Mouse (Mus musculus): Measurements from ENCODE around the gene Gm2431. TPM values are rescaled to one million over a fixed set of nuclear protein-coding genes. Genes with fewer than 3 reads are reported as not detected.
"Not testable (repeated sequence)": the region's sequence is repeated elsewhere in the genome, so short reads cannot be mapped to it uniquely, and the experiment has no call there.

Gene Gm2431
- polyA plus RNA-seq, 1 experiment from 2014 or later: not detected

DNA sequence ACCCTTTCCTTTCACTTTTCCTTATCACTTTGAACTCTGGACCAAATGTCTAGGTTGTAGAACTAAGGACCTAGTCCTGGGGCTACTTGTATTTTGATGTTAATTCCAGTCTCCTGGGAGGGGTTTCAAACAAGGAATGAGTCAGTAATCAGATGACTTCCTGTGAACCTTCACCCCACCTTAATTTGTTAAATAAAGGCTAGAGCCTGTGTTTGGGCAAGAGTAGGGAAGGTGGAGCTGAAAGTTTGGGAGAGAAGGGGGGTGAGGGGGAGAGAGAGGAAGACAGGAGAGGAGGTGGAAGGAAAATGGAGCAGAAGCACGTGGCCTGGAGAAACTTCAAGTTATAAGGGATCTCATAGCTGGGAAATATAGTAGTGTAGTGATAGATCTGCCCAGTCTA, 26.6 kb downstream of the Gm2431 start:
- H3K27me3 ChIP-seq (ENCODE audit: control insufficient read depth, insufficient read depth, low read length): no peaks in the 10 kb centered on the region
- ATAC-seq (ENCODE audit: low FRiP score) (no peak), DNase-seq (ENCODE audit: low spot score) (no peak)
- no peak overlapping the region for H3K9ac ChIP-seq
- 40% methylated on average over 1 of the region's 1 CpGs for WGBS
- H3K9me3 ChIP-seq (ENCODE audit: control insufficient read depth, low read length): 0 out of 2 replicates have a peak, but pooled peaks cover 6% of the 10 kb centered on the region
- no peak overlapping the region for H3K4me2 ChIP-seq (replicated peaks)
- H3K27ac ChIP-seq: no peak overlapping the region
- H3K36me3 ChIP-seq (replicated peaks; ENCODE audit: control insufficient read depth, insufficient read depth): no peaks in the 10 kb centered on the region
- no peak overlapping the region for H3K4me3 ChIP-seq (replicated peaks; ENCODE audit: low read length)
- no peaks in the 10 kb centered on the region for H3K4me1 ChIP-seq (replicated peaks; ENCODE audit: control insufficient read depth, insufficient read depth, low read length)

DNA sequence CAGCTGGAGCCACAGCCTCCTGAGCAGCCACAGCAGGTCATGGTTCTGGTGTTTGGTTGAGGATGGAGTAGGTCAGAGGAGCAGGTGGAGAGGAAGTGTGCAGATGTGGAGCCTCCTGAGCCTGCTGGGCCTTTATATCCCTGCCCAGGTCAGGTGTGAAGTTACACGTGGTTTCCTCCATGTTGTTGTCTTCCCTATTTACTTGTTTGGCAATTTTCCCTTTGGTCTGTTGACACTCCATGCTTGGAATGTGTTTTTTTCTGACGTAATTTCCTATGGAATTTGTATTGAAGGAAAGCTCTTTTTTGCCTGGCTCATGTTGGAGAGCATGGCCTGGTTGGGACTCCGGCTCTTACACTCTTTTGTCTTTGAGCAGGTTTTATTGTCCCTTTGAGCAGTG, 28.3 kb downstream of the Gm2431 start, which contains the start of gene Krtap5-5:
Krtap5-5 (minus strand) TSS at position 101 of the 400 bp plus-strand sequence.
- H3K4me3 ChIP-seq (replicated peaks; ENCODE audit: low read length); H3K4me2 ChIP-seq (replicated peaks); H3K27me3 ChIP-seq (ENCODE audit: control insufficient read depth, insufficient read depth, low read length); H3K9me3 ChIP-seq (ENCODE audit: control insufficient read depth, low read length); H3K36me3 ChIP-seq (replicated peaks; ENCODE audit: control insufficient read depth, insufficient read depth); ATAC-seq (ENCODE audit: low FRiP score); H3K27ac ChIP-seq; DNase-seq (ENCODE audit: low spot score); H3K4me1 ChIP-seq (replicated peaks; ENCODE audit: control insufficient read depth, insufficient read depth, low read length); H3K9ac ChIP-seq: not testable (repeated sequence)
- 59% methylated on average over 3 of the region's 3 CpGs for WGBS

DNA sequence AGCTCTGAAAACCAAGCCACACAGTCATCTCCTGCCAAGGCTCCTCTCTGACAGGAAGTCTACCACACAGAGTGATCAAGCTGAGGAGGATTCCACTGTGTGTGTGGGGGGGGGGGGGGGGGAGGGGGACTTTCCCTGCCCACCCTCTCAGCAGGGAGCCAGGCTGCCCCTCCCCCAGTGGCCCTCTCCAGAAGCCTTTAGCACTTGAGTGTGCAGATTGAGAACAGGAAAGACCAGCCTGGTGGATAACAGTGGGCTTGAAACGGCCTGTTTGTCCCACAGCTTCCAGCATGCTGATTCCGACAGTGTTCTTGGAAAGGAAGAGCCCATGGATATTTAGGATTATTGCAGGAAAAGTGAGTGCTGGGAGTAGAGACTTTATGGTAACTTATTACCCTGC, 33.6 kb downstream of the Gm2431 start:
- Histone ChIP-seq H3K9ac (no peak overlapping the region), H3K4me3 (replicated peaks; ENCODE audit: low read length) (no peak overlapping the region), H3K4me1 (replicated peaks; ENCODE audit: control insufficient read depth, insufficient read depth, low read length) (no peaks in the 10 kb centered on the region), H3K36me3 (replicated peaks; ENCODE audit: control insufficient read depth, insufficient read depth) (no peaks in the 10 kb centered on the region), H3K9me3 (ENCODE audit: control insufficient read depth, low read length) (no peaks in the 10 kb centered on the region), H3K4me2 (replicated peaks) (no peak overlapping the region), H3K27ac (no peak overlapping the region), H3K27me3 (ENCODE audit: control insufficient read depth, insufficient read depth, low read length) (no peaks in the 10 kb centered on the region)
- DNase-seq (ENCODE audit: low spot score) (no peak), ATAC-seq (ENCODE audit: low FRiP score) (no peak)
- WGBS: 55% methylated on average over 2 of the region's 2 CpGs

DNA sequence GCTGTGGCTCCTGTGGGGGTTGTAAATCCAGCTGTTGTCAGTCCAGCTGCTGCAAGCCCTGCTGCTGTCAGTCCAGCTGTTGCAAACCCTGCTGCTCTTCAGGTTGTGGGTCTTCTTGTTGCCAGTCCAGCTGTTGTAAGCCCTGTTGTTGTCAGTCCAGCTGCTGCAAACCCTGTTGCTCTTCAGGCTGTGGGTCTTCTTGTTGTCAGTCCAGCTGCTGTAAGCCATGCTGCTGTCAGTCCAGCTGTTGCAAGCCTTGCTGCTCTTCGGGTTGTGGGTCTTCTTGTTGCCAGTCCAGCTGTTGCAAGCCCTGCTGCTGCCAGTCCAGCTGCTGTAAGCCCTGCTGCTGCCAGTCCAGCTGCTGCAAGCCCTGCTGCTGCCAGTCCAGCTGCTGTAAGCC, 46.0 kb downstream of the Gm2431 start:
- not testable (repeated sequence) for H3K4me2 ChIP-seq (replicated peaks); ATAC-seq (ENCODE audit: low FRiP score); H3K9me3 ChIP-seq (ENCODE audit: control insufficient read depth, low read length); H3K27me3 ChIP-seq (ENCODE audit: control insufficient read depth, insufficient read depth, low read length); H3K4me1 ChIP-seq (replicated peaks; ENCODE audit: control insufficient read depth, insufficient read depth, low read length); H3K9ac ChIP-seq; H3K27ac ChIP-seq; H3K36me3 ChIP-seq (replicated peaks; ENCODE audit: control insufficient read depth, insufficient read depth); DNase-seq (ENCODE audit: low spot score); H3K4me3 ChIP-seq (replicated peaks; ENCODE audit: low read length)
- WGBS: 41% methylated on average over 1 of the region's 1 CpGs

DNA sequence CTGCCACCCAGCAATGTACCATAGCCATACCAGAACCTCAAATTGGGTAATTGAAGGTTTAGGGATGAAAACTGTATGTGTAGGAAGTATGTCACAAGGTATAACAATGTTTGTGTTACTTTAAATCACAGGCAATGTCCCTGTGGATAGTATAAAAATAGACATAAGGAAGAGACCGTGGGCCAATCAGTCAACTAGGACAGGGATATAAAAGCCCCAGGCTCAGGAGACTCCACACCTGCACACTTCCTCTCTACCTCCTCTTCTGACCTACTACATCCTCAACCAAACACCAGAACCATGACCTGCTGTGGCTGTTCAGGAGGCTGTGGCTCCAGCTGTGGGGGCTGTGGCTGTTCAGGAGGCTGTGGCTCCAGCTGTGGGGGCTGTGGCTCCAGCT, 46.6 kb downstream of the Gm2431 start, which contains the start of gene Gm7579:
Gm7579 (plus strand) TSS at position 301 of the 400 bp plus-strand sequence.
- H3K36me3 ChIP-seq (replicated peaks; ENCODE audit: control insufficient read depth, insufficient read depth): no peaks in the 10 kb centered on the region
- H3K4me1 ChIP-seq (replicated peaks; ENCODE audit: control insufficient read depth, insufficient read depth, low read length): no peaks in the 10 kb centered on the region
- H3K27me3 ChIP-seq (ENCODE audit: control insufficient read depth, insufficient read depth, low read length): no peaks in the 10 kb centered on the region
- 80% methylated on average over 1 of the region's 1 CpGs for WGBS
- no peak within 1 kb of the TSS for H3K4me2 ChIP-seq (replicated peaks)
- no peak for ATAC-seq (ENCODE audit: low FRiP score)
- H3K9me3 ChIP-seq (ENCODE audit: control insufficient read depth, low read length): no peaks in the 10 kb centered on the region
- no peak within 1 kb of the TSS for H3K4me3 ChIP-seq (replicated peaks; ENCODE audit: low read length)
- H3K9ac ChIP-seq: no peak within 1 kb of the TSS
- no peak for DNase-seq (ENCODE audit: low spot score)
- H3K27ac ChIP-seq: no peak within 1 kb of the TSS

Other genes starting within 250 kb of the Gm2431 start
- gene Mob2, start 197.3 kb downstream of the Gm2431 start, polyA plus RNA-seq (2014; fragmentation: Nextera tagmentation; extraction: Ambion mirVana): 46.4 and 50.2 TPM in 2 replicates
- gene Dusp8, start 162.5 kb downstream of the Gm2431 start, polyA plus RNA-seq (2014; fragmentation: Nextera tagmentation; extraction: Ambion mirVana): 133 and 142 TPM in 2 replicates
- not detected in 2 replicates for gene Gm45618, start 137.6 kb downstream of the Gm2431 start, polyA plus RNA-seq (2014; fragmentation: Nextera tagmentation; extraction: Ambion mirVana)
- not detected in 2 replicates for gene Gm39115, start 122.3 kb downstream of the Gm2431 start, polyA plus RNA-seq (2014; fragmentation: Nextera tagmentation; extraction: Ambion mirVana)
- 0.15 TPM in 1 of 2 replicates, not detected in the other for gene Gm45337, start 113.7 kb downstream of the Gm2431 start, polyA plus RNA-seq (2014; fragmentation: Nextera tagmentation; extraction: Ambion mirVana)
- gene Gm29735, start 101.2 kb downstream of the Gm2431 start, polyA plus RNA-seq (2014; fragmentation: Nextera tagmentation; extraction: Ambion mirVana): not detected in 2 replicates
- gene Gm4553, start 92.6 kb downstream of the Gm2431 start, polyA plus RNA-seq (2014; fragmentation: Nextera tagmentation; extraction: Ambion mirVana): not detected in 2 replicates
- gene Krtap5-2, start 82.3 kb downstream of the Gm2431 start, polyA plus RNA-seq (2014; fragmentation: Nextera tagmentation; extraction: Ambion mirVana): not detected in 2 replicates
- not detected in 2 replicates for gene Gm10153, start 68.0 kb downstream of the Gm2431 start, polyA plus RNA-seq (2014; fragmentation: Nextera tagmentation; extraction: Ambion mirVana)
- gene Krtap5-3, start 57.0 kb downstream of the Gm2431 start, polyA plus RNA-seq (2014; fragmentation: Nextera tagmentation; extraction: Ambion mirVana): not detected in 2 replicates
- gene Gm7579, start 46.5 kb downstream of the Gm2431 start, polyA plus RNA-seq (2014; fragmentation: Nextera tagmentation; extraction: Ambion mirVana): not detected in 2 replicates
- not detected in 2 replicates for gene Krtap5-5, start 28.4 kb downstream of the Gm2431 start, polyA plus RNA-seq (2014; fragmentation: Nextera tagmentation; extraction: Ambion mirVana)
- gene Gm40460, start 17.3 kb downstream of the Gm2431 start, polyA plus RNA-seq (2014; fragmentation: Nextera tagmentation; extraction: Ambion mirVana): not detected in 2 replicates
- gene Gm4559, start 16.0 kb upstream of the Gm2431 start, polyA plus RNA-seq (2014; fragmentation: Nextera tagmentation; extraction: Ambion mirVana): not detected in 2 replicates
- gene Krtap5-1, start 38.8 kb upstream of the Gm2431 start, polyA plus RNA-seq (2014; fragmentation: Nextera tagmentation; extraction: Ambion mirVana): not detected in 2 replicates
- not detected in 2 replicates for gene Krtap5-4, start 45.2 kb upstream of the Gm2431 start, polyA plus RNA-seq (2014; fragmentation: Nextera tagmentation; extraction: Ambion mirVana)
- 6.4 and 7.3 TPM in 2 replicates for gene Ifitm10, start 115.4 kb upstream of the Gm2431 start, polyA plus RNA-seq (2014; fragmentation: Nextera tagmentation; extraction: Ambion mirVana)
- not detected in 2 replicates for gene Gm49369, start 124.3 kb upstream of the Gm2431 start, polyA plus RNA-seq (2014; fragmentation: Nextera tagmentation; extraction: Ambion mirVana)
- 313 and 325 TPM in 2 replicates for gene Ctsd, start 129.7 kb upstream of the Gm2431 start, polyA plus RNA-seq (2014; fragmentation: Nextera tagmentation; extraction: Ambion mirVana)
- not detected in 2 replicates for gene Syt8, start 176.5 kb upstream of the Gm2431 start, polyA plus RNA-seq (2014; fragmentation: Nextera tagmentation; extraction: Ambion mirVana)
- 1.0 TPM in 1 of 2 replicates, not detected in the other for gene Tnni2, start 183.5 kb upstream of the Gm2431 start, polyA plus RNA-seq (2014; fragmentation: Nextera tagmentation; extraction: Ambion mirVana)
- 4.8 and 8.2 TPM in 2 replicates for gene Lsp1, start 202.5 kb upstream of the Gm2431 start, polyA plus RNA-seq (2014; fragmentation: Nextera tagmentation; extraction: Ambion mirVana)
- gene Tnnt3, start 240.5 kb upstream of the Gm2431 start, polyA plus RNA-seq (2014; fragmentation: Nextera tagmentation; extraction: Ambion mirVana): 1.2 and 1.6 TPM in 2 replicates